Mouse (Mus musculus): ENCODE results near the gene B4galt5.

Gene B4galt5

DNA sequence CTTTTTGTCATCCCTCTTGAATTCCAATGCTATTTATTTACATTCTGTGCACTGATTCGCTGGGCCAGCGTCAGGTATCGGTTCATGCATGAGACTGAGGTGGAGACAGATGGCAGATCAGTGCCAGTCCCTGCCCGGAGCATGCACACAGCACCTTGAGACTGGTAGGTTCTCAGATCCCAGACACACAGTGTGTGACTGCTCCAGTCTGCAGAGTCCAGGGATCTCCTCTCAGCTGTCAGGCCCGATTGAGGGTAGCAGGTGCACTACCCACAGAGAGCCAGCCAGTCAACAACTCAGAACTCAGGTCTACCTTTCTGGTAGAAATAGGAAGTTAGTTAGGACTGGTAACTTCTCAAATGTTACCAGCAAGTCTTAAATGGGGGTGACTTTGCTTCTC, 18.4 kb downstream of the B4galt5 start:
- DNase-seq, result peak; percentile 58

DNA sequence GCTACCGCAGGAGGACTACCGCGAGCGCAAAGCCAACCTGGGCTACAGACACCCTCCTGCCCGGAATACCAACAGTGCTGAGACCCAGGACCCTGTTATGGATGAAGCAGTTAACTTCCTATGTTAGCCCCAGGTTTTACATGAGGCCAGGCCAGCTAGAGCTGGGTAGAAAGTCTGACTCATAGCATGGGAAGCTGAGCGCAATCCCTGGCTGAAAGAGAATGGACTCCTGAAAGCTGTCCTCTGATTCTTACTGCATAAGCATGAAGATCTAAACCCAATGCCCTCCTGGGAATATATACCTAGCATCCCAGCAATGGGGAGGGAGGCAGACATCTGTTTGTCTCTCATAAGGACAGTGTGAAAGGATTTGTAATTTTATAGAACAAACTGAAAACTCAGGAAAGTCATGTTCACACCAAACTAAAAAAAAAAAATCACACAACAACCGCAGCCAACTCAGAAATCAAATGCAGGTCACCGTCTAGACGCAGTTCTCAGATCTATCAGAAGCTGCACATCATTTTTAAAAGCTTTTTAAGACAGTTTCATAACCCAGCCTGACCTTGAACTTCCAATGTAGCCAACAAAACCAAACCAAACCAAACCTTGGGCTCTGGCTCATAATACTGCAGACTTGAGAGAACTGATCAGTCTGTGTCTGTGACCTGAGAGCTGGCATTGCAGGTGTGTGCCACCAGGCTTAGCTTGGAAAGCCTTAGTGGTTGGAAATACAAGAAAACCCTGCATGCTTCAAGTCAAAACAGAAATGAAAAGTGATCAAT, 19.3 kb downstream of the B4galt5 start:
- no peak for DNase-seq

DNA sequence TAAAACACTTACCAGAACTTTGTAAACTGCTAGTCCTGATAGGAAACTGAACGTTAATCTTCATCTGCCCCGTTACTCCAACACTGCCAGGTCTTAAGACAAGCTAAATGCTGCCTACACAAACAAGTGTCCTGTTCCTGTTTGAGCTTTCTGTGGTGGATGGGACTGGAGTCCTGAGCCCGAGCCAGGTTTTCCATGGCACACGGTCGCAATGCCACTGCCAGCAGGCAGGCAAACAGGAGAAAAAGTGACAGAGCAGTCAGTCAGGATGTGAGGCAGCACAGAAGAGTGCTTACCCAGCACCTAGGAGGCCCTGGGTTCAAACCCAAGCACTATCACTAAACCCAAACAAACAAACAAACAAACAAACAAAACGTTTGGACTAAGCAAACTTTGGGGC, 20.6 kb downstream of the B4galt5 start:
- DNase-seq, result peak; percentile 59

DNA sequence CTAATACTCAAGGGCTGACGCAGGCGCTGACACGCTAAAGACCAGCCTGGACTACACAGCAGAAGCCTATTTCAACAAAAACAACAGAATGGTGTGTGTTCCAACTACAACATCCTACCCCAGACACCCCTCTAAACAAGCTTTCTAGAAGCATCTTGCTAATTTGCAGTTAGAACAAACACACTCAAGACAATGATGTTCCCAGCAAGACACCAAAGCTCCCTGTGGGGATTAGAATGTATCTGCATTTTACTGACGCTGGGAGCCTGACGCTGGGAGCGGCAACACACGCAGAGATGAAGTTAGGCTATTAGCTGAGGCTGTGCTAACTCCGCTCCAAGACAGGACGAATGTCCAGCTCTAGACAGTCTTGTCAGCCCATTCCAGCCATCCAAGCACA, 22.4 kb downstream of the B4galt5 start:
- DNase-seq, result no peak

DNA sequence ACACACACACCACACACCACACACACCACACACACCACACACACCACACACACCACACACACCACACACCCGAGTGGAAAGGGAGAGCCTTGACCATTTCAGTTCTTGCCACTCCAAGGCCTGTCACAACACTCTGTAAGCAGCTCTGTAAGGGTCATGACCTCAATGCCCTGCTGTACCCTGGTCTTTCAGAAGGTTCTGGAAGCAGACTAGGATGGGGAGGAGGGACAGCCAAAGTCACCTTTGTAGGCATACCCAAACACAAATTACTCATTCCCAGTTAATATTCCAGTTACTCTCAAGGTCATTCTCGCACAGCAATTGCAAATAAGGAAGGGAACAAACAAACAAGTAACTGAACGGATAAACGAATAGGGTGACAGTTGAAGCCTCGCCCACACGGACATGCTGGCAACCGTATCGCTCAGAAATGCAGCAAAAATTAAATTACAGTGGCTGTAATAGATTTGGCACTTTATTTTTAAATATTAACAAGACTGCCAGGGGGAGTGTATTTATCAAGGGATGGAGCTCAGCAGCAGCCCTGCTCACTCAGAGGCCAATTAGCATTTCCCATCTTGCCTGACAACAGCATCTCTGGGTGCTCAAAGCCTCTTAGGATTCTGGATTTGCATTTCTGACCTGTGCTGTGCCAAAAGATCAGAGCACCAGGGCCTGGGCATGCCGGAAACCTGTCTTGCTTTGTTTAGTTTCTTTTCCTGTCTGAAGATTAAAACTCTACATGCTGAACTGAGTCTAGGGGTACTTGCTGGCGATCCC, 24.6 kb downstream of the B4galt5 start:
- DNase-seq, result no peak

DNA sequence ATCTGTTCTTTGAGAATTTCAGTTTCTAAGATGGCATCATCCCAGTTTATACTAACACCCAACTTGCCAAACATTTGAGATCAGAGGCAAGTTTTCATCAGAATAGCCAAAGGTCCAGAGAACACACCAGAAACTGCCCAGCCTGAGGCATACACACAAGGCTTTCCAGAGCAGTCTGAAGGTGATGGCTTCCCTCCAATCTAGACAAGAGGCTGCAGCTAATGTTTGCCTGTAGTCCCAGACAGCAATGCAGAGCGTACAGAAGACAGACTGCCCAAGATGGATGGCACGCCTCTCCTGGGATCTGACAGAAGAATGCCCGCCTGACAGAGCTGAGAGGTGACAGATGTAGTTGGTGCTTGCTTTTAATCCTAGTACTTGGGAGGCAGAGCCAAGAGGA, 25.9 kb downstream of the B4galt5 start:
- no peak for DNase-seq

DNA sequence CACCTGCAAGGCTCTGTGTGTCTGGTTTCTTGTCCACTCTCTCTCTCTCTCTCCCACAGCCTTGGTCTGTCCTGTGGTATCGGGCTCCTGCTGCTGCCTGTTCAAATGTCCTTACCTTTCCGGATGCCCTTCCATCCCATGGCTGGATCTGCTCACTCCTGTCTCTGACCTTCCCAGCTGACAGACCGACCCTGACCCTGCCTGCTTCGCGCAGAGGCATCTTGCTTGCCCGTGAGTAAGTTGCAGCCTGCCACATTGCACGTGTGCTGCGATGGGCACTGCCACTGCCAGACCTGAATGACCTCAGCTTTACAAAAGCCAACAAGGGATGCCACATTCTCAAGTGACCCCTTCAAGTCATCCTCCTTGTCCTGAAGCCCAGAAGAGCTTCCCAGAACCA, 27.6 kb downstream of the B4galt5 start:
- DNase-seq, result no peak

DNA sequence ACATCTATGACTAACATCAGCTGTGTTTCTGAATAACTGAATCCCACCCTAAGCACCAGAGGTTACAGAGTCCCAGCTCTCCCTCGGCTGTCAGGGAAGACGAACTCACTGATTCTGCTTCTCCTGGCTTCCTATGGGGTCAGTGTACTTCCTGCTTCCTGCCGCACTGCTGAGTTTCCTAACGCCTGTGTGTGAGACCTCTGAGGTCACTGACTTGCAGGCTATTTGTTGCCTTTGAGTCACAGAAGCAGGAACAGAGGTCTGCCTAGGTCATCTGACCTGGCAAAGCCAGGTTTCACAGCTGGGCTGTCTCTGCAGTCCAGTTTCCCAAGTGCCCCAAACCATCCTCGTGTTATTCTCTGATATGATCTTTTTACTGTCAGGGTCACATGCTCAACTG, 30.0 kb downstream of the B4galt5 start:
- no peak for DNase-seq

DNA sequence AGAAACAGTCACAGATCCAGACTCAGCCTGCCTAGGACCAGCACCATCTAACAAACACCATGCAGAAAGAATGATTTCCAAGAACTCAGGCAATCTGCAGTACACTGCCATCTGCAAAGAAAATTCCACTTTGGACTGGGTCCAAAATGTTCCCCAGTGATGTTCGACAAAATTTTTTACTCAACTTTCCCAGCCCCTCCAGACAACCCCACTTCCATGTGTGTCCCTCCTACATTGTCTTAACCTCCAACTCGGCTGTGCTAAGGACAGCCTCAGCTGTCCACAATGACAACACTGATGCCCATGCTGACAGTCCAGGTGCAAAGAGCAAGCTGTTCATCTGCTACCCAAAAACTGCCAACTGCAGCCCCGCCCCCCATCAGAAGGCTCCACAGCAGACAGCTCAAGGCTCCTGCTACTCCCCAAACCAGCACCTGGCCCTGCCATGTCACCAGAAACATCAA, 32.2 kb downstream of the B4galt5 start:
- DNase-seq, result peak; percentile 78

DNA sequence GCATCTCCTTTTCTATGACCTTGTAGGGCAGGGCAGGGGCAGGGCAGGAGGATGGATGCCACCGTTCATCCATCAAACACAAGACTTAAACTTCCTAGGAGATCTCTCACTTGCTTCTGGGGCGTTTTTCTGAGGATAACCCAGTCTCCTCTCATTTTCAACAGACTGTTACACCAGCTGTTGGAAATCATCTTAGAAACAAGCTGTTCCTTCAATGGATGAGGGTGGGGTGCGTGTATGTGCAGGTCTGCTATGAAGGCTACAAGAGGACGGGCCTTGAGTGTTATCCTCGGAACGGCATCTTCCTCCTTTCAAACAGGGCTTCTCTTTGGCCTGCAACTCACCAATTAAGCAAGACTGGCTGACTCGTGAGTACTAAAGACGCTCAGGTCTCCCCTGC, 34.5 kb downstream of the B4galt5 start:
- DNase-seq, result no peak

DNA sequence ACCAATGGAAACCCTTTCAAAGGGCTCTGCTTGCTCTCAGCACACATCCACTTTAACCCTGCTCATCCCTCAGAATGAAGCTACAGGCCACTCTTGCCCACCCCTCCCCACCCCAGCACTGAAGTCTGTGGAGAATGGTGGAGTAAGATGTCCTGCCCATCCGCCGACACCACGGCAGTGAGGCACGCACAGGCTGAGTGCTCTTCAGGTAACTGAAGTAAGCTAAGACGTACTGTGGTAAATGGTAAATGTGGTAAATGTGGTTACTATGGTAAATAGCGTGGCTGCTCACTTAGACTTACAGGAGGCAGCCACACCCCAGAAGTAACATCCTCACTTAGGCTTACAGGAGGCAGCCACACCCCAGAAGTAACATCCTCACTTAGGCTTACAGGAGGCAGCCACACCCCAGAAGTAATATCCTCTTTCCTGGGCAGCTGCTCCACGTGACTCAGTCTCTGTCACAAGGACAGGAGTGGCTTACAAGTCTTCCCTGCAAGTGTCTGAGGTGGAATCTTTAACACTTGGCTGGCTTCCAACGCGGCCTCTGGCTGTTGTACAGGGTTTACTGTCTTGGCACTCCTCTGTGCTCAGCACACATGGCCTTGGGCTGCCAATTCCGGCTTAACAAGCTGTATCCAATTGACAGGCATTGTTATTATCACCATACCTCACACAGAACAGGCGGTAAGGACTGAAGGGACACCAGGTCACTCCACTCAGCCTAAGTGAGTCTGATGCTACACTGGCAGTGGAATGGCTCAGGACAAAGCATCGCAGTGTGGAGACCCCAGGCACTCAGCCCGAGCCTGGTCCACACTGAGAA, 35.3 kb downstream of the B4galt5 start:
- DNase-seq, result peak; percentile 62

DNA sequence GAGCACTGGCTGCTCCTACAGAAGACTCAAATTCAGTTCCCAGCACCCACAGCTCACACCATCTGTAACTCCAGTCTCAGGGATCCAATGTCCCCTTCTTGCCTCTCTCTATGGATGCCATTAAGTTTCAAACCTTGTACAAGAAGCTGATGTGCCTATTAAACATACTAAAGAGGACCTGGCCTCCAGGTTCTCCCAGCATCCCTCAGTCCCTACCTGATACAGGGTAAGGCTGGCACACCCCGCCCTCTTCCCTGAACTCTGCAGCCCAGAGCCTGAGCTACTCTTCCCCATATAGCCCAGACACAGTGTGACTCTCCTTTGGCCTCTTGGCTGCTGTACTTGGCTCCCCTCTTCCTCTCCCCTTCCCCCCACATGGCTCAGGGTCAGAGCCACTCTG, 38.9 kb downstream of the B4galt5 start:
- no peak for DNase-seq

DNA sequence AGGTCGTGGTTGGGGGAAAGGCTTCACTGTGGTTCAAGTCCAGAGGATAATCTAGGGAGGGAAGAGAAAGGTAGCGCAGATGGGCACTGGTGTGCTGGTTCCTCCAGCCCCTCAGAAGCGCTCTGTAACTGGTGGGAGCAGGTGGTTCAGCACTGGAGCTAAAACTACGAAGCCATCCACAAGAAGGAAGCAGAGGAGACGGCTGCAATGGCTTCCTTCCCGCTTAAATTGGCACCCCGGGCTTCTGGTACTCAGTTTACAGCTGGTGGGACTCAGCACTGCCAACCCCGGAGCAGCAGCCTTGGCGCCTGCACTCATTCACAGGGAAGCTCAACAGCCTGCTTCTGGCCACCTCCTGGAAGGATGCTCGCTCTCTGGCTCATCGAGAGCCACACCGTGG, 39.7 kb downstream of the B4galt5 start:
- DNase-seq, result peak; percentile 15

DNA sequence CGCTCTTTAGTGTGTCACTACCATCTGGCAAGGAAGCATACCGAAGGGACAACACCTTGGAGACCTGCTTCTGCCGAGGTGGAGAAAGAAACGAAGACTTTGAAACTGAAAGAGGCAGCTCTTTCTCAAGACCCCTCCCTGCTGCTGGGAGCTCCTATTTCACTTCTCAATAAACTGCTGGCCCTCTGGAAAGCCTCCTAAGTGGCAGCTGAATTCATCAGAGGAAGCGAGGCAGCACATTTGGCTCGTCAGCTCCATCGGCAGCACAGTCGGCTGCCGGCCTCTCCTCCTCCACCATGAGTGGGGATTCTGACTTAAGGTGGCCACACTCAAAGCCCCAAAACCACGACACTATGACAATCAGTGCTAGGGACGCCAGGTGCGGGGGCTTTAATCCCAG, 41.3 kb downstream of the B4galt5 start:
- DNase-seq, result peak; percentile 6

DNA sequence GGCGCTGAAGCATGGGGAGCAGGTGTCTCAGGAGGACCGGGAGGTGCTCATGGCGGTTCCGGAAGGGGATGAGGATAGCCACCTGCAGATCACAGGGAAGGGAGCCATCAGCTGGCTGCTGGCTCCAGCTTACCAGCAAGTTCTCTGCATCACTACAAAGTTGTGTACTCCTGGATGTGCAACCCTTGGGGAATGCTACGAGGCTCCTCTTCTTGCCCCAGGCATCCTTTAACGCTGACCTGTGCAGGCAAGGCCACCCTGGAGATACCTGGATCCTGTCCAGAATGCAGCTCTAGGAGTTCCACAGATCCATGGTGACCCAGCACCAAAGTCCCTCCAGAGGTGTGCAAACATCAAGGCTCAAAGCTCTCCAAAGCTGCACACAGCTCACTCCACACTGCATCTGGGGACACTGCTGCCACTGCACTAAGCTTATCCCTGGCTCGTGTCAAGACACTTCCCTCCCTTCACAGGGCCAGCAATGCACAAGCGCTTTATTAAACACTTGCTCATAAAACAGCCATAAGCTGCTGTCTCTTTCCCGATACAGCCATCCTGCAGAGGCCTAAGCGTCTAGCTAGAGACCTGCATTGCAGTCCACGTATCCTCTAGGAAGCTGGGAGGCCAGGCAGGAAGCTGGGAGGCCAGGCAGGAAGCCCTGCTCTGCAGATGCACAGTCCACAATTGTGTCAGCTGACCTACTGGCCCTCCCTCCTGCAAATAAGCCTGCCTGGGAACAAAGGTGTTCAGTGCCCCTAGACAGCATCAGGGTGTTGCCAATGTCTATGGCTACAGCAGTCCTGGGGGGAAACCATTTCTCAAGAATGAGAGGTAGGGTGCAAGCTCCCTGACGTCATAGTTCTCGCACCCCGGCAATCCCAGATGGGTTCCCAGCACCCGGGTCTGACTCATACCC, 42.1 kb downstream of the B4galt5 start:
- DNase-seq, result peak; percentile 37

DNA sequence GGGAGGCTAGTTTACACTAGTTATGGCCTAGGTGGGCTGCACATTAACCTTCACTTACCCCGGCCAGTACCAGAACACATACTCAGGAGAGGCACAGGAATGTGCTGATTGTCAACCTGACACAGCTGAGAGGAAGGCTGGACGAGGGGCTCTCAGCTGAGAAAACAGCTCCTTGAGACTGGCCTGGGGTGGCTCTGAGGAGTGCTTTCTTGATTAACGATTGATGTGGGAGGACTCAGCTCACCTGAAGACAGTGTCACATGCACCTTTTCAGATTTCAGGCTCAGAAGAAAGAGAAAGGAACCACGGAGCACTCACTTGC, 42.7 kb downstream of the B4galt5 start:
- DNase-seq, result no peak

DNA sequence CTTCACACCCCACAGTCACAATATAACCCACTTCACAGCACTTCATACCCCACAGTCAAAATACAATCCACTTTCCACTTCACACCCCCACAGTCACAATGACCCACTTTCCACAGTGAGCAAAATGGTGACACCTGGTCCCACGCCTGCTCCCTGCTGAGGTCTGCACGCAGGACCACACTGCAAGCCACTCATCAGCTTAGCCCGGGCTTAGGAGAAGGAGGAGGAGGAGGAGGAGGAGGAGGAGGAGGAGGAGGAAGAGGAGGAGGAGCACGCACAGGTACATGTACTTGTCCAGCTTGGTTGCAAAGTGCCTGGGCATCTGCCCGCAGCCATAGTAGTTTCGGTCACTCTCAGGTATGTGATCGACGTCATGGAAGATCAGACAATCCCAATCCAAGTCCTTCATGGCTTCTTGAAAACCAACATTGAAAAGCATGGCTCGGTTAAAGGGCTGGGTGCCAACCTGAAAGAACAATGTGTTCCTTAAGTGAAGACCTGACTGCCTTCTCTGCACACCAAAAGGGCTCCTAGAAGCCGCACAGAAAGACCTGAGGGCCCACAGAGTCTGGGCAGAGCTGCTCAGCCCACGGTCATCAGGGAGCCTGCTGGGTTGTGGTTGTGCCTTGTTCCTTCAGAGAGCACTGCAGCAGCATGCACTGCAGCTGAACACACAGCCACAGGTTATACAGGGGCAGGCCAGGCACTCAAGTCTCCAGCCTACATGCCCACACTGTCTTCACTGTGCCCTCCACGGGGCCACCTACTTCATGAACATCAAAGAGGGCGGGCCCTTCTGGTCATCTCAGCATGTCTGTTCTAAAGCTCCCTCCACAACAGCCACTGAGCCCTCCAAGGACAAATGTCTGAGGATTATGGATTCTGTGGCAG, 43.4 kb downstream of the B4galt5 start:
- DNase-seq, result peak; percentile 29

DNA sequence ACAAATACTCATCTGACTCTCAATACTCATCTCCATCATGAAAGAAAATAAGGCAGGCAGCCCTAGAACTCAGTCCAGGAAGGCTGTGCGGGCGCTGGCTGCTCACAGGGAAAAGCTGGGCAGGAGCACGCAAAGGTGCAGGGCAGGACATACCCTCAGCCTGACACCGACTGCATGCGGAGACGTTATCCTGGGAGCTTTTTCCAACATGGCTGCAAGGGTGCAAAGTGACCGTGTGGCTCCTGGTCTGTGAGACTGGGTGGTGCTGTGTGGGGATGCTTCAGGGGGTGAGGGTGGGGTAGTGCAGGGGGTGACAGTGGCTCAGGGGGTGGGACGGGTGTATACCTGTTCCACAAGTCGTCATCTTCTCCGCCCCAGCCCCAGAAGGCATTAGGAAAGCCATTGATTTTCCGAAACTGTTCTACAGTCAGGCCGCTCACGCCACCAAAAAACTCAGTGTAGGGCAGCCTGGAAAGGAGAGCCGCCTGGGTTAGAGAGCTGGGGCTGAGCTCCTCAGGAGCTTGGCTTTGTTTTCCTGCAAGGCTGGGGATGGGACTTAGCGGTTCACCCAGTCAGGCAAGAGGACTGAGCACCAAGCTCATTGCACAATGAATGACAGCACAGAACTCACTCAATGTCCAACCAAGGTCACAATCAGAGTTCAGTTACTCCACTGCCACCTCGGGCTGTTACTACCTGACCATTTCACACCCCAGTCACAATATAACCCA, 44.2 kb downstream of the B4galt5 start:
- DNase-seq, result peak; percentile 9

DNA sequence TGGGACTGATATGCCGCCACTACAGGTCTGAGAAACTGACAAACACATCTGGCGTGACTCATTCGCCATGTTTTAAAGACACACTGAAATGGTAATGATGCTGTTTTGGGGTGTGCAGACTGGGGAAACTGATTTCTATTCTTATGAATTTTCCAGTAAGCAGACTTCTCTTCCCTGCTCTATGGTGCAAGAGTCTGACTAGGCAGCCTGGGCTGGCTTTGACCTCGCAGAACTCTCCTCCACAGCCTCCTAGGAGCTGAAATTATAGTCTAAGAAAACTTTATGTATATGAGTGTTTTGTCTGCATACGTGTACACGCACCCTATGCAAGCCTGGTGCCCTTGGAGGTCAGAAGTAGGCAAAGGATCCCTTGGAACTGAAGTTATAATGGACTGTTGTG, 45.2 kb downstream of the B4galt5 start:
- peak; percentile 2 for DNase-seq

DNA sequence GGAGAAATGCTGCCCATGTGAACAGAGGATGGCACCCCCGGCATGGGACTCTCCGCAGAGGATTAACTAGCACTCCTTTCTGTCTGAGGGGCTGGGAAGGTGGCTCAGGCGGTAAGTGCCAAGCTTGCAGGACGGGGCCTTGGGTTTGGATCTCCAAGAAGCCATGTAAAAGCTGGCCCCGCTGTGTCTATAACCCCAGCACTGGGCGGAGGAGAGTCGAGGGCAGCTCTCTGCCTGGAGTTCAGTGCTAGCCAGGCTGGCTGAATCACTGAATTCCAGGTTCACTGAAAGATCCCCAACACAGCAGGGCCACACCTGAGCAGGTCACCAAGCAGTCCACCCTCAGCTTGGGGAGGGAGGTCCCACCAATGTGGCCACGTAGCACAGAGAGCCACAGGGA, 45.8 kb downstream of the B4galt5 start:
- DNase-seq, result peak; percentile 8

DNA sequence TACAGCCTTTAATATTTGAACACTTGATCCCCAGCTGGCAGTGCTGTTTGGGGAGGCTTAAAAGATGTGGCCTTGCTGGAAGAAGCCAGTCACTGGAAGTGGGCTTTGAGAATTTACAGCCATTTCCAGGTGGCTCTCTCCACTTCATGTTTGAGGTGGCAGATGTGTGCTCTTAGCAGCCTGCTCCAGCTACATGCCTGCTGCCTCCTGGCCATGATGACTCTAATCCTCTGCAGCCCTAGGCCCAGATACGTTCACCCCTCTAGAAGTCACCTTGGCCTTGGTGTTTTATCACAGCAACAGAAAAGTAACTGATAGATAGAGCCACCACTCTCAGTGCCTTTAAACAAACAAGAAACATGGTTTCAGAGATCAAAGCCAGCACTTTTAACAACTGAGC, 46.3 kb downstream of the B4galt5 start:
- peak; percentile 0 for DNase-seq

All from cerebellum, adult 11 months (tissue).